Mouse (Mus musculus) activated CD4-positive, CD25-positive, alpha-beta regulatory T cell, adult 4 months (primary cell): ENCODE measurements around the gene Tango6. TPM values are rescaled to one million over a fixed set of nuclear protein-coding genes. Genes with fewer than 3 reads are reported as not detected.
"Not testable (repeated sequence)": the region's sequence is repeated elsewhere in the genome, so short reads cannot be mapped to it uniquely, and the experiment has no call there.

ENCODE experiments used
- ATAC-seq: one replicate; pipeline ENCODE4 v1.8.0; 2017
- polyA plus RNA-seq, 2 experiments: library from polyadenylated mRNA; unstranded; fragments of 100-300 nt; shearing (Covaris generic); gene quantifications; one replicate each; pipeline ENCODE4 v1.2.1; 2017

Tango6 gene
- polyA plus RNA-seq, 2 experiments from 2014 or later = 5.7 to 6.3 TPM

GRCm38 (mm10) chr8:106884094-106884493 is 201.2 kb downstream of the Tango6 start:
- not testable (repeated sequence) for ATAC-seq

- ATAC-seq = not testable (repeated sequence)
Observed at GRCm38 (mm10) chr8:106884826-106885400, 202.0 kb downstream of the Tango6 start.

DNA sequence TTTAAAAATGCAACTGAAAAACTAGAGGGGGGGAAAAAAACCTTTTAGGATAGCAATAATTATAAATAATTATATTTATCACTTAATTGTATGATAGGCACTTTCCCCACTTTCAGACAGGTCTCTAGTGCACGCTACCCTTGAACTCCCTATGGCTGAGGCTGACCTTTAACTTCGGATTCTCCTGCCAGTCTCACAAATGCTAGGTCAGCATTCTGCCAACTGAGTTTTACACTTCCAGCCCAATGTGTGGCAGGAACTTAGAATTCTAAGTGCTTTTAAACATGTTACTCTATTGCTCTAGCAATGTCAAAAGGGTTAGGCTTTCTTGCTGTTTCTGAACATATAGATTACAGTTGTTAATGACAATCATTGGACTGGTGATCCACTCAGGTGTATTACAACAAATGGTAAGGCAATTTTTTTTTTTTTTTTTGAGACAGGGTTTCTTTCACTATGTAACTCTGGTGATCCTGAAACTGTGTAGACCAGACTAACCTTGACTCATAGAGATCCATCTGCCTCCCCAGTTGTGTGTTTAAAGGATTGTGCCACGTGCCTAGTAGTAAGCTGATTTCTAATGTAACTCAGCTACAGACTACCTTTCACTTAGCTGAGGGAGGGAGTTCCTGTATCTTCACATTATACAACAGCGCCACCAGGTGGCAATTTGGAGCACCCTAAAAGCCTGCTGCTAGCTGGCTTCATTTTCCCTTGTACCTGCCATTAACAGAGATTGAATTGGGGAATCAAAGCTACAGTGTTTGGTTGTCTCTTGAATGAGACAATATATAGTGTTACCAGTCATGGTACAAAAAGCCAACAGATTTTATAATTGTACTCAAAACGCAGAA is 204.7 kb downstream of the Tango6 start:
- peak; percentile 81 for ATAC-seq

DNA sequence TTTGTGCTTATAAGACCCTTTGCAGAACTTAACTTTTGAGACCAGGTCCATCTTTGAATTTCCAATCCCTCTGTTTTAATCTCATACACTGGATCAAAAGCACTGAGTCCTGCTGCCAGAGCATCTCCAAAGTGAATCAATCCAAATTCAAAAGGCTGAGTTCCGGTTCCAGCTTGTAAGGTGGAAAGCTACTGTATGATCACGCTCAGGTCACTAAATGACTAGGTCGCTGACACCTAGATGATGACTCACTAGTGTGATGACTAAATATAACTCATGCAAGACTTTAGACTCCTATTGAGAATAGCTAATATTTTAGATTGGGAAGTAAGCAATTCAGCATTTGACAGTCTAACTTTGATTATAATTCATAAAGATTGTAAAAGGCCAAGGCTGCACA is 205.9 kb downstream of the Tango6 start:
- ATAC-seq = no peak

GRCm38 (mm10) chr8:106892210-106892805 is 209.4 kb downstream of the Tango6 start:
- peak; percentile 7 for ATAC-seq

- peak; percentile 32 for ATAC-seq
Observed at GRCm38 (mm10) chr8:106892806-106893451, 210.1 kb downstream of the Tango6 start.

GRCm38 (mm10) chr8:106893481-106894156 is 210.8 kb downstream of the Tango6 start, which contains the start of gene Utp4:
Gene Utp4 (plus strand): TSS chr8:106893636.
- ATAC-seq = peak; percentile 82

- ATAC-seq = no peak
Observed at GRCm38 (mm10) chr8:106899473-106899872, 216.6 kb downstream of the Tango6 start.

Other genes with a start within 250 kb of the Tango6 start
- not detected for gene 6030452D12Rik, start 182.5 kb upstream of the Tango6 start, polyA plus RNA-seq
- gene Cdh3, start 172.2 kb upstream of the Tango6 start, polyA plus RNA-seq = not detected
- gene Gm10073, start 109.6 kb upstream of the Tango6 start, polyA plus RNA-seq = 100 to 1,000 TPM in 1 of 2 experiments, 10 to 100 TPM in 1; 85.5 to 100 TPM
- gene Cdh1, start 79.7 kb upstream of the Tango6 start, polyA plus RNA-seq = under 1 TPM; 0.20 to 0.57 TPM
- under 1 TPM; 0.43 to 0.44 TPM for gene Has3, start 187.2 kb downstream of the Tango6 start, polyA plus RNA-seq
- 10 to 100 TPM; 40.0 to 54.3 TPM for gene Utp4, start 210.6 kb downstream of the Tango6 start, polyA plus RNA-seq